Mouse (Mus musculus): ENCODE measurements at regions not wholly inside any gene's neighbourhood (a gene's known extent, or its start where the extent isn't known, plus 50 kb on each side); places are given as distances from the start of the nearest gene placed in this dataset.

DNA sequence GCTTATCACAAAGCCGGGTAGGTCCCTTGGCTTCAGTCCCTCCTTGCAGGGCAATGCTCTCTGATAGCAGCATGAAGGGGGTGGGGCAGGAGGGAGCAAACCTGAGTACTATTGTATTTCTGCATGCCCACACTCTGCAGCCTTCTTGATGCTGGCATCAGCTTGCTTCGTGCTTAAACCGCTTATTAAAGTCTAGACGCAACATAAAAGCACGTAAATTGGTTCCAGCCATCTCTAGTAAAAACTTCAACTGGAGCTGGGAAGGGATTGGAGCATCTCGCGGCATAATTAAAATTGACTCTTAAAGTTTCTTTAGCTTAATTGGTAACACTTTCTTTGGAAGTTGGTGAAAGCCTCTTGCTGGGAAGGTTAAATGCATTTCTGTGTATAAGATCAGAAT lies 131.5 kb upstream of the Jag1 start:
- DNase-seq (ENCODE audit: low read depth, low spot score), result no peak

DNA sequence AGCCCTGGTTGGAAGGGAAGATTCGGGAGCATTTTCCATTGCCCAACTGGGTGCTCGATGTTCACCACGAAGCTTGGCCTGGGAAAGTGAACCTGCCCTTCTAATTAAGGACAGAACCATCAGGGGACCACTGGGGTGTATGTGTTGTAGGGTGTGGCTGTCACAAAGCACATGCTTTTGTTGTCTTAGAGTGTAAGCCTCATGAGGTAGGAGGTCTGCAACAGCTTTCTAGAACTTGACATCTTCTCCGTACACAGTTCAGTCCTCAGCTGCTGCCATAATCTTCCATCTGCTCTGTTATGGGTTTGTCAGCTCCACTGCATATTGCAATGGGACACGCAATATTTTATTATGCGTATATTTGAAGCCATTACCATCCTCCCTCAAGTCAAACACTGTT lies 127.9 kb upstream of the Jag1 start:
- DNase-seq (ENCODE audit: low read depth, low spot score), result no peak

GRCm38 (mm10) chr2:137243914-137244313 lies 127.5 kb upstream of the Jag1 start:
- DNase-seq (ENCODE audit: low read depth, low spot score), result no peak

DNA sequence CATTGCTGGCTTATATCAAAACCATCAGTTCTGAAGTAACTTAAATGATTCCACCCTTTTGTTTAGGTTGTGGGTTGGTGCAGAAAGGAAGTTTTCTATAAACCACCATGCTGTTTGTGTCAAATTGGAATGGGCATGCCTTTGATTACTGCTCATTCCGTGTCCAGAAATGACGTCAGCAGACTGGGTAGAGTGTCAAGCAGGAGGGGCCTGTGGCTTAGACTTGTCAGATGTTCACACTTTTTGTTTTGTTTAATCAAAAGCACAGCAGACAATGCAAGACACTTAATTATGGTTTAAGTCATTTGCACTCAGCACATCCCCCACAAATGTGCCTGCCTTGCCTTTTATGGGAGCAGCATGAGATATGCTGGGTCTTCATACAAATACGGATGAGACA lies 120.5 kb upstream of the Jag1 start:
- no peak for DNase-seq (ENCODE audit: low read depth, low spot score)

GRCm38 (mm10) chr2:137233936-137234335 lies 117.5 kb upstream of the Jag1 start:
- DNase-seq (ENCODE audit: low read depth, low spot score), result no peak

- DNase-seq (ENCODE audit: low read depth, low spot score), result no peak
Measured at GRCm38 (mm10) chr2:137231161-137231560, 114.7 kb upstream of the Jag1 start.

DNA sequence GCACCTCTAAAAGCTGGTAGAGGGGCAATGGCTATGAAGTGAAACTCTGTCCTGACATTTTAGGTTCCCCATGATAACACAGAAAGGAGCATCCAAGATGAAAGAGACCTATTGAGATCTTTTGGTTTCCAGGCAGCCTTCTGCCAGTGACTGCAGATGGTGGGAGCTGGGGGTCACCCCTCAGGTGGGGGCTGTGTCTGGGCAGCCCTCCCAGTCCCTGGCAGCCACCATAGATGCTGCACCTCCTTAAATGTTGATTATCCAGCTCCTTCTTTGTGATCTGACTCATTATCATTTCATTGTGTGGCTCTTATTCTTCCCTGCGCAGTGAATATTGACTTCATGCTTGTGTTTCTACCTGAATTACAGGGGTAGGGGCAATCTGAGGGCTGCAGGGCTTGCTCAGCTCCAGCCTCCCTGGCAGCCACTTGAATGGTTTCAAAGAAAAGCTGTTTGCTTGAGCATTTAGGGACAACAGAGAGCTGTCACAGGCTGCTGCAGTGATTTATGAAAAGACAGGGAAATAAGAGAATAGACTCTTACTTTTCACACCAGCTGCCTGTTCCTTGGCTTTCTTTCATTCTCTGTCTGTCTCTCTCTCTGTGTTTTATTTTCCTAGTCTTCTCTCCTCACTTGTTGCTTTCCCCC lies 113.1 kb upstream of the Jag1 start:
- DNase-seq (ENCODE audit: low read depth, low spot score), result no peak

DNA sequence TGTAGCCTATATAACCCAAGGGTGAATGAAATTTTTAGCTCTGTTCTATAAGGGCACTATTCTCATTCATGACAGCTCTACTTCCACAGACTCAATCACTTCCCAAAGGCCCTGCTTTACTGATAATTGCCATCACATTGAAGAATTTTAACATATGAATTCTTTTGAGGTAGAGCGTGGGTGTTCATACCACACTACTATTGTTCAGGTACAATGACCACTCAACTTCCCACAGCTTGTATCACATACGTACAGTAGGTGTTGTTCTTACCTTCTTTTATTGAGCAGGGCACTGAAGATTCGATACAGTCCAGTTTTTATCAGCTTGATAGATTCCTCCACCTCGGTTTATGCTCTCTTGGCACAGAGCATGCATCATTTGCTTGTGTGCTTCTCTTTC lies 111.1 kb upstream of the Jag1 start:
- DNase-seq (ENCODE audit: low read depth, low spot score), result no peak

DNA sequence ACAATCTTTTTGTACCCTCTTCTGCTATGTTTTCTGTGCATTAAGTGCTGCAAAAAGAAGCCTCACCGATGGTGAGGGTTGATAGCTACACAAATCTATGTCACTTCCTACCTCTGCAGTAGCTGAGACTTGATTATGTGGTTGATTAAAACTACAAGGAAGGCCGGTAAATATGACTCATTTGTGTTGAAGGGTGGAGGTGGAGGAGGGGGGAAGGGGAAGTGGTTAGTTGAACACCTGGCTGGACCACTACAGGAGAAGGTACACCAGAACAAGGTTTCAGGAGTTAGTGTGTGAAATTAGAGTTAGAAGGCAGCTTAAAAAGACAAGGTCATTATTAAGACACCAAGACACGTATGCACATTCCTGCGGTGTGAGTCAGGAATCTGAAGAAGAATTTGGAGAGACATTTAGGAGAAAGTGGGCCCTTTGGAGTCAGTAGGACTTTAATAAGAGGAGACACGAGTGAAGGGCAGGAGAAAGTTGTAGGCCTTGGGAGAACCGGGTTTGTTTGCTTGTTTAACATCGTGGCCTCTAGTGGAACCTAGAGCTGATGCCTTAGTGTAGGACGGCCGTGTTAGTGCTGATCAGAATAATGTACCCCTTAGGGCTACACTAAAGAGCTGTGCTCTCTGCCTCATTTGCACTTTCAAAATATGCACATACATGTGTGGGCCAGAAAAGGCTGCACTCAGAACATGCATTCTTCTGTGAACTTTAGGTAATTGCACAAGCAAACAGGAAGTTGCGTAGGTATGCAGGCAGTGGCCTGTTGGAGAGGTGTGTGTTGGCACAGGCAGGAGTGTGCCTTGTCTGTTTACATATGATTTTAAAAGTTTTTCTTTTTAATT lies 108.5 kb upstream of the Jag1 start:
- no peak for DNase-seq (ENCODE audit: low read depth, low spot score)

- no peak for DNase-seq (ENCODE audit: low read depth, low spot score)
Measured at GRCm38 (mm10) chr2:137215697-137216096, 99.3 kb upstream of the Jag1 start.

- DNase-seq (ENCODE audit: low read depth, low spot score), result no peak
Measured at GRCm38 (mm10) chr2:137207846-137208245, 91.4 kb upstream of the Jag1 start.

GRCm38 (mm10) chr2:137204274-137204850 lies 87.9 kb upstream of the Jag1 start:
- peak; percentile 70 for DNase-seq (ENCODE audit: low read depth, low spot score)

DNA sequence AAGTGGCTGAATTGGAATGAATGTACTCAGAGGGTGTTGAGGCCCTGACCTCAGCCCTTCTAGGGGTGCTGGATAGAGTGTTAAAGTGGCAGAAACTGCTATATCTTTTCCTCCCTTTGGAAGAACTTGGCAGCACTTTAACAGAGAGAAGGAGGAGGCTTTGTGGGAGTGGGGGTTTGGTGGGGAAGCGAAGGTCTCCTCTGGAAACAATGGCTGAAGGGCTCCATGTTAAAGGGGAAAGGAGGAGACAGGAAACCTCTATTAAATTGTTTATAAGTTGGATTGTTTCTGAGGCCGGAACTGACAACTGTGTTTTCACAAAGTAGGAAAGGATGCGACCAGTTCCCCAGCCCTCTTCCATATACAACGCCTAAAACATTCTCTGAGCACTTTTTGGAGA lies 83.7 kb upstream of the Jag1 start:
- no peak for DNase-seq (ENCODE audit: low read depth, low spot score)

GRCm38 (mm10) chr2:137192183-137192582 lies 75.7 kb upstream of the Jag1 start:
- no peak for DNase-seq (ENCODE audit: low read depth, low spot score)

DNA sequence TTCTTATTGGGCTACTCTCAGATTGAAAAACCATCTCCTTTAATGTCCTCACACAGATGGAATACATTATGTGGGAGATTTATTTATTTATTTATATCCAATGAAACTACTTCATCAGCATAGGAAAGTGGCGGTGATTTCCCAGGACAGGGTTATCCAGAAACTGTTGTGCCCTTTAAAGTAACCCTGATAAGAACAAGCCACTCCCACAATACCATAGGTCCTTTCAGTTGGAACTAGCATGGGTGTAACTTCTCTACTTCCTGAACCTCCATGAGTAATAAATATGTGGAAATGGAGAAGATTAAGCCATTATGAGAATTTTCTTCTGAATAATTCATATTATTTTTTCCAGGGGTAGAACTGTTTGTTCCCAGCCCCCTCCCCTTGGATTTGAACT lies 52.7 kb upstream of the Jag1 start:
- DNase-seq (ENCODE audit: low read depth, low spot score), result no peak

GRCm38 (mm10) chr2:137168626-137169025 lies 52.2 kb upstream of the Jag1 start:
- DNase-seq (ENCODE audit: low read depth, low spot score), result no peak
